Mouse (Mus musculus) embryonic facial prominence, embryonic 13.5 days (tissue): ENCODE data around the gene Stk38l. TPM values are rescaled to one million over a fixed set of nuclear protein-coding genes. Genes with fewer than 3 reads are reported as not detected.
"Not testable (repeated sequence)": the region's sequence is repeated elsewhere in the genome, so short reads cannot be mapped to it uniquely, and the experiment has no call there.

ENCODE experiments used
- ATAC-seq: fragments of 200-750 bp; cut with Nextera tagmentation; 2 replicates; pipeline ENCODE4 v1.8.0; 2017; ENCODE audit warnings: low read depth; ENCODE audit not compliant: insufficient number of reproducible peaks, insufficient read depth, low FRiP score, low TSS enrichment
- H3K27ac ChIP-seq: fragments of 300-500 bp; sonication (generic); 2 replicates; pipeline ENCODE4 v1.5.1; 2015; ENCODE audit warnings: moderate library complexity, mild to moderate bottlenecking, inconsistent platforms
- H3K27me3 ChIP-seq: fragments of 300-500 bp; sonication (generic); 2 replicates; pipeline ENCODE4 v1.6.1; 2015; ENCODE audit warnings: mild to moderate bottlenecking, inconsistent platforms
- H3K36me3 ChIP-seq: fragments of 300-500 bp; sonication (generic); 2 replicates; pipeline ENCODE4 v1.6.1; 2015; ENCODE audit warnings: mild to moderate bottlenecking, inconsistent platforms
- H3K4me1 ChIP-seq: fragments of 300-500 bp; sonication (generic); 2 replicates; pipeline ENCODE4 v1.6.1; 2015; ENCODE audit warnings: inconsistent platforms
- H3K4me2 ChIP-seq: fragments of 300-500 bp; sonication (generic); 2 replicates; pipeline ENCODE4 v1.6.1; 2015; ENCODE audit warnings: moderate library complexity, mild to moderate bottlenecking, inconsistent platforms
- H3K4me3 ChIP-seq: fragments of 300-500 bp; sonication (generic); 2 replicates; pipeline ENCODE4 v1.5.1; 2015; ENCODE audit warnings: mild to moderate bottlenecking, inconsistent platforms
- H3K9ac ChIP-seq: fragments of 300-500 bp; sonication (generic); 2 replicates; pipeline ENCODE4 v1.6.1; 2015; ENCODE audit warnings: mild to moderate bottlenecking, inconsistent platforms
- H3K9me3 ChIP-seq: fragments of 300-500 bp; sonication (generic); 2 replicates; pipeline ENCODE4 v1.6.1; 2016; ENCODE audit warnings: inconsistent platforms
- WGBS: fragments of 180-500 bp; shearing (Covaris S2); methylation state at CpG from one replicate; pipeline ENCODE4 v1.1.7; 2015; ENCODE audit warnings: mixed read lengths; 5-methylcytosine and 5-hydroxymethylcytosine counted together
- polyA plus RNA-seq: library from polyadenylated mRNA; unstranded; fragments of >200 nt; fragmentation: Nextera tagmentation; extraction: Ambion mirVana; gene quantifications from 2 replicates; pipeline ENCODE4 v1.2.1, GENCODE M21; 2015

The Stk38l gene
- polyA plus RNA-seq, 1 experiment from 2014 or later = 19.4 TPM

DNA sequence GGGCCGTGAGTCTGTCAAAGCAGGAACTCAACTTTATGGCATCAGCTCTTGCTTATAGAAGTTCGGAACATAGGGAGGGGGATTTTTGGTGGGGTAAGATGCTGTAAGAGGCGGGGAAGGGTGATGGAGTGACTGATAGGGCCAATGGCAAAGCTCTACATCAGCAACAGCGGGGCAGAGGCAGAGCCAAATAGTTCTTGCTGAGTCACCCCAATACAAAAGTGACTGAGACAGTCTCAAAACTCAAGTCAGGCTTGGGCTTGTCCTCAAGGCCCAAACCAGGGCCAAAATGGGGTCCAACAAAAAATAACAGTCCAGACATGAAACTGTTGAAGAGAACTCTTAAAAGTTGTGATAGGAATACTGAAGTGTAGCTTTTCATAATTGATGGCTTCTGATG is 30.9 kb downstream of the Stk38l start:
- H3K4me2 ChIP-seq = no peak overlapping the region
- H3K4me1 ChIP-seq = peaks cover 32% of the 10 kb centered on the region
- H3K4me3 ChIP-seq = no peak overlapping the region
- H3K36me3 ChIP-seq = peaks cover 5% of the 10 kb centered on the region; the same call in 1 of the 2 replicates
- no peak for ATAC-seq
- H3K27ac ChIP-seq = no peak overlapping the region
- 92% methylated on average over 4 of the region's 4 CpGs for WGBS
- H3K9ac ChIP-seq = no peak overlapping the region
- no peaks in the 10 kb centered on the region for H3K27me3 ChIP-seq
- H3K9me3 ChIP-seq = no peaks in the 10 kb centered on the region

DNA sequence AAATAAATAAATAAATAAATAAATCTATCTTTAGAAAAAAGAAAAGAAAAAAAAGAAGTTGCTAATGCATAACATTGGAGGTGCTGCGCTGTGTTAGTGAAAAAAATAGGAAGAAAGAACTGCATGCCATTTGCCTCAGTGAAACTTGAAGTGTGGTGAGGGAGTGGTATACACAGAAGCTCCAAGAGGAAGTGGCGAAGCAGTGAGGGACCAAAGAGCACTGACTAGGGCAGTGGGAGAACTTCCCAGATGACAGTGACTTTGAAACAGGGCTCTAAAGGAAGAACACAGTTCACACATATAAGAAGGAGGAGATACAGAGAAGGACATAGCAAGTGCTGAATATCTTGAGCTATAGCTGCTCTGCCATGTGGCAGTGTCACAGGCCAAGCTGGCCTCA is 34.2 kb downstream of the Stk38l start:
- Histone ChIP-seq H3K36me3 (peaks cover 7% of the 10 kb centered on the region), H3K9ac (no peak overlapping the region), H3K9me3 (no peaks in the 10 kb centered on the region), H3K4me2 (no peak overlapping the region), H3K27me3 (no peaks in the 10 kb centered on the region), H3K4me3 (no peak overlapping the region), H3K27ac (no peak overlapping the region), H3K4me1 (peaks cover 20% of the 10 kb centered on the region)
- ATAC-seq = no peak
- WGBS = 90% methylated on average over 2 of the region's 2 CpGs

GRCm38 (mm10) chr6:146760022-146760421 is 35.2 kb downstream of the Stk38l start:
- Histone ChIP-seq H3K27me3 (no peaks in the 10 kb centered on the region), H3K9ac (no peak overlapping the region), H3K9me3 (no peaks in the 10 kb centered on the region), H3K4me2 (no peak overlapping the region), H3K4me1 (peaks cover 10% of the 10 kb centered on the region), H3K27ac (no peak overlapping the region), H3K4me3 (no peak overlapping the region), H3K36me3 (peaks cover 7% of the 10 kb centered on the region)
- ATAC-seq = no peak
- WGBS = 96% methylated on average over 2 of the region's 2 CpGs

GRCm38 (mm10) chr6:146760736-146761135 is 35.9 kb downstream of the Stk38l start:
- ATAC-seq = no peak

DNA sequence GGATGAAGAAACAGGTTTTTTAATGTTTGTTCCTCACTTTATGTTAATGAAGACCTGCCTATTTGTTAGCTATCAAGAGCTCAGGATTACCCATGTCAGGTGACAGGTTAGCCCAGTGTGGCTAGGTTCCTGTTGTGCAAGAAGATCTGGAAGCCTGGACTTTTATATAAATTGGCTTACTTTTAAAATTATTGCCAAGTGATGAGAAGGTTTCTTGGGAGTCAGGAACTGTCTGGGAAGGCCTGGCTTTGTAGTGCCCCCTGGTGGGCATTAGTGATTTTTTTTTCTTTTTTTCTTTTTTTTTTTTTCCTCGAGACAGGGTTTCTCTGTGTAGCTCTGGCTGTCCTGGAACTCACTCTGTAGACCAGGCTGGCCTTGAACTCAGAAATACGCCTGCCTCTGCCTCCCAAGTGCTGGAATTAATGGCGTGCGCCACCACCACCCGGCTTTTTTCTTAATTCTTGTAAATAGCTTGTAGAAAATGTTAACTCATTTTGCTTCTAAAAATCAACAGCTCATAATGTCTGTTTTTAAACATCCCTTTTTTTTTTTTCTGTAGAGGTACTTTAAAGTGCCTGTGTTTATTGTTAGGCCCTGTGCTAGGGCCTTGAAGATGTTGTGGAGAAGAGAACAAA is 37.6 kb downstream of the Stk38l start:
- ATAC-seq = no peak
- Histone ChIP-seq H3K9me3 (no peaks in the 10 kb centered on the region), H3K4me1 (peaks cover 1% of the 10 kb centered on the region; the same call in 1 of the 2 replicates), H3K4me3 (no peak overlapping the region), H3K36me3 (peaks cover 16% of the 10 kb centered on the region), H3K9ac (no peak overlapping the region), H3K27me3 (no peaks in the 10 kb centered on the region), H3K27ac (no peak overlapping the region), H3K4me2 (no peak overlapping the region)
- 56% methylated on average over 5 of the region's 5 CpGs for WGBS

More at GRCm38 (mm10) chr6:146760736-146761135, 35.9 kb downstream of the Stk38l start:
- Histone ChIP-seq H3K27ac (no peak overlapping the region), H3K4me1 (peaks cover 9% of the 10 kb centered on the region), H3K9ac (no peak overlapping the region), H3K4me3 (no peak overlapping the region), H3K27me3 (no peaks in the 10 kb centered on the region), H3K9me3 (no peaks in the 10 kb centered on the region), H3K4me2 (no peak overlapping the region), H3K36me3 (peaks cover 7% of the 10 kb centered on the region)
- WGBS = 69% methylated on average over 4 of the region's 4 CpGs

- WGBS = 54% methylated on average over 2 of the region's 2 CpGs
- Histone ChIP-seq H3K27ac (no peak overlapping the region), H3K4me1 (no peaks in the 10 kb centered on the region), H3K9ac (no peak overlapping the region), H3K27me3 (no peaks in the 10 kb centered on the region), H3K4me3 (no peak overlapping the region), H3K9me3 (no peaks in the 10 kb centered on the region), H3K36me3 (peaks cover 31% of the 10 kb centered on the region), H3K4me2 (no peak overlapping the region)
- no peak for ATAC-seq
Measured at GRCm38 (mm10) chr6:146764593-146764992, 39.8 kb downstream of the Stk38l start.

- no peaks in the 10 kb centered on the region for H3K27me3 ChIP-seq
- H3K4me1 ChIP-seq = no peaks in the 10 kb centered on the region
- ATAC-seq = no peak
- no peak overlapping the region for H3K4me3 ChIP-seq
- peaks cover 35% of the 10 kb centered on the region for H3K36me3 ChIP-seq
- no peak overlapping the region for H3K27ac ChIP-seq
- H3K9me3 ChIP-seq = no peaks in the 10 kb centered on the region
- H3K4me2 ChIP-seq = no peak overlapping the region
- 86% methylated on average over 4 of the region's 4 CpGs for WGBS
- H3K9ac ChIP-seq = no peak overlapping the region
Measured at GRCm38 (mm10) chr6:146765270-146765669, 40.5 kb downstream of the Stk38l start.

DNA sequence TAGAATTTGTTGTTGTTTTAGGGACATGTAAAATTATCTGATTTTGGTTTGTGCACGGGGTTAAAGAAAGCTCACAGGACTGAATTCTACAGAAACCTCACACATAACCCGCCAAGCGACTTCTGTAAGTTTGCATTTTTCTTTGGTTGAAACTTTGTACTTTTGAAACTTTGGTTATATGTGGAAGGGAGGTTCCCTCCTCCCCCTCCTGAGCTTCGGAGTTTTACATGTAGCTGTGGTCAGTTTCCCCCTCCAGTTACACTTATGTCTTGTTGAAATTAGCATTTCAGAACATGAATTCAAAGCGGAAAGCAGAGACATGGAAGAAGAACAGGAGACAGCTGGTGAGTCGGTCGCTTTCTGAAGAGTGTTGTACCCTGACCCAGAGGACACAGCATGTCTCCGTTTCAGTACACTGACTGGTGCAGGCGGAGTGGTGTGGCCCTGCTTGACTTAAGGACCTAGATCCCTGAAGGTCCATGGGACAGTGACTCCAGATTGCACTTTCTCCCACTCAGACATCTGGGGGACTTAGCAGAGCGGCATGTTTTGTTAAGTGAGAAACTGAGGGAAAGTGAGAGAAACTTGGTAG is 44.1 kb downstream of the Stk38l start:
- no peak overlapping the region for H3K9ac ChIP-seq
- no peaks in the 10 kb centered on the region for H3K4me1 ChIP-seq
- H3K4me3 ChIP-seq = no peak overlapping the region
- peaks cover 54% of the 10 kb centered on the region for H3K36me3 ChIP-seq
- no peak for ATAC-seq
- H3K4me2 ChIP-seq = no peak overlapping the region
- H3K9me3 ChIP-seq = no peaks in the 10 kb centered on the region
- no peak overlapping the region for H3K27ac ChIP-seq
- 86% methylated on average over 10 of the region's 10 CpGs for WGBS
- no peaks in the 10 kb centered on the region for H3K27me3 ChIP-seq

GRCm38 (mm10) chr6:146770005-146770745 is 45.4 kb downstream of the Stk38l start:
- Histone ChIP-seq H3K4me2 (no peak overlapping the region), H3K27ac (no peak overlapping the region), H3K9ac (no peak overlapping the region), H3K27me3 (no peaks in the 10 kb centered on the region), H3K4me3 (no peak overlapping the region), H3K36me3 (peaks cover 60% of the 10 kb centered on the region), H3K9me3 (no peaks in the 10 kb centered on the region), H3K4me1 (no peaks in the 10 kb centered on the region)
- ATAC-seq = no peak
- 74% methylated on average over 6 of the region's 6 CpGs for WGBS

DNA sequence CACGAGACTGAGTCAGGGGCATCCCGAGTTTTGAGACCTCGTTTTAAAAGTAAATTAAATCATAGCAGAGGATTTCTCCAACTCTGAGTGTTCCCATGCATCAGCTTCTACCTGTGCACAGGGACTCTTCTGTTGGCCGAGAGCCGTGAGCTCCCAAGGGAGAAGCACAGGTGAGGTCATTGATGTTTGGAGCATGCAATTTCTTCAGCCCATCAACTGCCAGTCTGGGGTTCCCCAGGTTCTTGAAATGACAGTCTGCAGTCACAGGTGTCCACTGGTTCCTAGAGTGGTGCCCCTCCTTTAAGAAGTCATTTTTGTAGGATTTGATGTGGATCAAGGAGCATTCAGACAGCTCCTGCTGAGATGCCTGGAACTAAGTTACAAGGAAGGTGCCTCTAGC is 46.0 kb downstream of the Stk38l start:
- H3K4me2 ChIP-seq = no peak overlapping the region
- H3K9ac ChIP-seq = no peak overlapping the region
- no peak for ATAC-seq
- no peak overlapping the region for H3K4me3 ChIP-seq
- no peaks in the 10 kb centered on the region for H3K4me1 ChIP-seq
- H3K27me3 ChIP-seq = no peaks in the 10 kb centered on the region
- peaks cover 62% of the 10 kb centered on the region for H3K36me3 ChIP-seq
- H3K9me3 ChIP-seq = no peaks in the 10 kb centered on the region
- H3K27ac ChIP-seq = no peak overlapping the region
- 80% methylated on average over 5 of the region's 5 CpGs for WGBS

GRCm38 (mm10) chr6:146775864-146776263 is 51.1 kb downstream of the Stk38l start:
- WGBS = 81% methylated on average over 8 of the region's 8 CpGs
- H3K4me2 ChIP-seq, H3K4me3 ChIP-seq, H3K27me3 ChIP-seq, H3K4me1 ChIP-seq, H3K9ac ChIP-seq, H3K27ac ChIP-seq, ATAC-seq, H3K9me3 ChIP-seq: not testable (repeated sequence)
- H3K36me3 ChIP-seq = peaks cover 36% of the 10 kb centered on the region
